Mouse (Mus musculus): Measurements from ENCODE around the gene Gpr33. TPM values are rescaled to one million over a fixed set of nuclear protein-coding genes. Genes with fewer than 3 reads are reported as not detected.

The Gpr33 gene
- polyA plus RNA-seq (2015; fragmentation: Nextera tagmentation; extraction: Ambion mirVana), result not detected in 2 replicates

DNA sequence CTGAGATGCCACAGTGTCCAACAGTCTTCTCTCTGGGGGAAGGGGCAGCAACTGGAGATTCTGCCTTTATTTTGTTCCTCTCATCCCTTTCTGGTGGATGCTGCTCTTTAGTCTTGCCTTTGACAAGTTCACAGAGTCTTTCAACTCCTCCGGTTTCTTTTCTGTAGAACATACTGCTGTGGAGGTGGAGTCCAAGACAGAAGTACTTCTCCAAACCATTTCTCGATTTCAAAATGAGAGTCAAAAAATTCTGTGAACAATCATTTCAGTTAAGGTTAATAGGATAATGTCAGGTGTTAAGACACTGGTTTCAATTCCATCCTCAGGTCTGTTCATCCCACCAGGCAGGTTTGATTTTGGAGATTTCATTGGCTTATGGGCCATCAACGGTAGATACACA is at the start of gene Gpr33:
TSS of gene Gpr33 (minus strand) at position 101 of the 400 bp plus-strand sequence.
- H3K36me3 ChIP-seq (replicated peaks), result no peaks in the 10 kb centered on the region
- H3K4me2 ChIP-seq, result no peak within 1 kb of the TSS
- no peak within 1 kb of the TSS for H3K9ac ChIP-seq
- H3K4me1 ChIP-seq (replicated peaks), result no peaks in the 10 kb centered on the region
- no peak for ATAC-seq (ENCODE audit: insufficient read depth)
- WGBS (ENCODE audit: insufficient replicate concordance), result 69% methylated on average over 3 of the region's 3 CpGs
- H3K4me3 ChIP-seq (replicated peaks), result no peak within 1 kb of the TSS
- no peaks in the 10 kb centered on the region for H3K27me3 ChIP-seq
- H3K9me3 ChIP-seq (replicated peaks), result no peaks in the 10 kb centered on the region
- no peak within 1 kb of the TSS for H3K27ac ChIP-seq (replicated peaks)

DNA sequence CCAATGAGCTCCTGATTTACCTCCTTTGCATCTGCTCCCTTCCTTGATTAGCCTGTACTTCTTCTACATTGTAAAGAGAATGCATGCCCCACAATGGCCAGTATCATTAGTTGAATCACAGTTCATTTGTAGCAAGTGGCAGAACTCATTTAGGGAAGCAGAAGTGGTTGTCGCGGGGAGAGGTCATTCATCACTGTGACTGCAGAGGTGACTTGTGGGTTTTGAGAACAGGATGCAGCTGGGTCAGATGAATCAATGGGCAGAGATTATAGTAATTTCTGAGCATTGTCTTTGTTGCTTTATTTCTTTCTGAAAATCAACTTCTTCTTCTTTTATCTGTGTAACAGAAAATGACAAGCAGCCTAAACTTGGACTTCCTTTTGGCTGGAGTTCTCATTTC is 21.5 kb upstream of the Gpr33 start:
- H3K36me3 ChIP-seq (replicated peaks), result no peaks in the 10 kb centered on the region
- H3K9me3 ChIP-seq (replicated peaks), result no peaks in the 10 kb centered on the region
- H3K27me3 ChIP-seq, result no peaks in the 10 kb centered on the region
- no peak overlapping the region for H3K4me3 ChIP-seq (replicated peaks)
- WGBS (ENCODE audit: insufficient replicate concordance), result 9% methylated on average over 2 of the region's 2 CpGs
- H3K4me1 ChIP-seq (replicated peaks), result no peaks in the 10 kb centered on the region
- no peak overlapping the region for H3K9ac ChIP-seq
- no peak overlapping the region for H3K27ac ChIP-seq (replicated peaks)
- ATAC-seq (ENCODE audit: insufficient read depth), result no peak
- H3K4me2 ChIP-seq, result no peak overlapping the region

DNA sequence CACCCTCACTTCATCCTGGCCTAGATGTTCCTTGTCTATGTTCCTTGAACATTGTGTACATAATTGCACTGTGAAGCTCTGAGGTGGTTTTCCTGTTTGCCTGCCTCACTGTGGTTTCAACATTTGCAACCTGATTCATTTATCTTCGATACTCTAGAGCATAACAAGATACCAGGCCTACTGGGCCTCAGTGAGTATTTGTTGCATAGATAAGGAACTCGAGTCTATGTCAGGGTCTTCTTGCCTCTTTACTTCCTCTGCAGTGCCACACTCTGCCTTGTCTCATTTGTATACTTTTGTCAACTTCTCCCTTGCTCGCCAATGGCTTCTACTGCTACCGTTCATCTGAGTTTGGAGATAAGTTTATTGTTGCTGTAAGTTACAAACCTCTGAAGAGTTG is 18.5 kb upstream of the Gpr33 start:
- WGBS (ENCODE audit: insufficient replicate concordance), result 11% methylated on average over 4 of the region's 4 CpGs
- H3K4me3 ChIP-seq (replicated peaks), result no peak overlapping the region
- no peak for ATAC-seq (ENCODE audit: insufficient read depth)

DNA sequence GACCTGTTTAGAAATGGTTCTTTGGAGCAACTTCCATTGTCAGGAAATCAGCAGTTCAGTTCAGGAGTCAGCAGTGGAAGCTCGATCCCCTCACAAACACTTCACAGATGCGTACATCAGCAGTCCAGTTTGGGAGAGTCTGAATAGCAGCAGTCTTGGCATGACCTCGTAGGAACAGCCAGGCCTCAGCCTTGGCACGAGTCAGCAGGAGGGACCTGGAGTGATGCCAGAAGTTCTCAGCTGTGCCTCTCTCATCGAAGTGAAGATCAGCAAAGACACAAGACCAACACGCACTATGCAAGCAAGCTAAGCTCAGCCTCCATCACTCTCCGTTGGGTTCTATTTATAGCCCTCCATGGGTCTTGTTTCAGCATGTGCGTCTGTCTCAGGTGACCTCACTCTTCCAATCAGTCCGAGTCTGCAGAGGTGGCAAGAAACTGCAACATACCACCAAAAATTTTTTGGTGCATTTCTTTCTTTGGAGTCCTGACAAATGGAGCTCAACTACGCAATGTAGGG is 15.0 kb upstream of the Gpr33 start:
- no peaks in the 10 kb centered on the region for H3K4me1 ChIP-seq (replicated peaks)
- WGBS (ENCODE audit: insufficient replicate concordance), result 65% methylated on average over 10 of the region's 10 CpGs
- H3K27ac ChIP-seq (replicated peaks), result no peak overlapping the region
- no peak overlapping the region for H3K4me2 ChIP-seq
- ATAC-seq (ENCODE audit: insufficient read depth), result no peak
- H3K4me3 ChIP-seq (replicated peaks), result no peak overlapping the region
- H3K27me3 ChIP-seq, result no peaks in the 10 kb centered on the region
- no peak overlapping the region for H3K9ac ChIP-seq
- H3K36me3 ChIP-seq (replicated peaks), result no peaks in the 10 kb centered on the region
- H3K9me3 ChIP-seq (replicated peaks), result no peaks in the 10 kb centered on the region

More for the DNA sequence above, 18.5 kb upstream of the Gpr33 start:
- no peaks in the 10 kb centered on the region for H3K27me3 ChIP-seq
- H3K9ac ChIP-seq, result no peak overlapping the region
- no peak overlapping the region for H3K4me2 ChIP-seq
- H3K36me3 ChIP-seq (replicated peaks), result no peaks in the 10 kb centered on the region
- no peaks in the 10 kb centered on the region for H3K4me1 ChIP-seq (replicated peaks)
- no peaks in the 10 kb centered on the region for H3K9me3 ChIP-seq (replicated peaks)
- no peak overlapping the region for H3K27ac ChIP-seq (replicated peaks)

DNA sequence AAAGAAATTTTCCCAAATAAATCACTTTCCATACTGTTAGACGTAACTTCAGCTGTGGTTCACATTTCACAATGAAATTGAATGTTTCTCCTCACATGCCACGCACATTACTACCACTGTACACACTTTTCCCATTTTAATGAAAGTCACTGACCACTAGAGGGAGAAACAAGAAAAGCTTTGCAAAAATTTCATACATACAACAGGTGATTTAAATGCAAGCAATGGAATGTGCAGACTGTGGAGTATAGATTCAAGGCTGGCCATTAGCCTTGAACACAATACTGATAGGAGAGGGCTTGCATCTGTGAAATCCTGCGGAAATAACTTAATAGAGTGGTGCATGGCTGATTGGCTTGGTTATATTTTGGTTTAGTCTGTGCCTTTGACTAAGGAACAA is 10.5 kb upstream of the Gpr33 start:
- no peaks in the 10 kb centered on the region for H3K9me3 ChIP-seq (replicated peaks)
- no peak overlapping the region for H3K27ac ChIP-seq (replicated peaks)
- 57% methylated on average over 3 of the region's 3 CpGs for WGBS (ENCODE audit: insufficient replicate concordance)
- no peak overlapping the region for H3K9ac ChIP-seq
- ATAC-seq (ENCODE audit: insufficient read depth), result no peak
- H3K4me1 ChIP-seq (replicated peaks), result no peaks in the 10 kb centered on the region
- H3K4me3 ChIP-seq (replicated peaks), result no peak overlapping the region
- H3K4me2 ChIP-seq, result no peak overlapping the region
- no peaks in the 10 kb centered on the region for H3K27me3 ChIP-seq
- H3K36me3 ChIP-seq (replicated peaks), result no peaks in the 10 kb centered on the region

DNA sequence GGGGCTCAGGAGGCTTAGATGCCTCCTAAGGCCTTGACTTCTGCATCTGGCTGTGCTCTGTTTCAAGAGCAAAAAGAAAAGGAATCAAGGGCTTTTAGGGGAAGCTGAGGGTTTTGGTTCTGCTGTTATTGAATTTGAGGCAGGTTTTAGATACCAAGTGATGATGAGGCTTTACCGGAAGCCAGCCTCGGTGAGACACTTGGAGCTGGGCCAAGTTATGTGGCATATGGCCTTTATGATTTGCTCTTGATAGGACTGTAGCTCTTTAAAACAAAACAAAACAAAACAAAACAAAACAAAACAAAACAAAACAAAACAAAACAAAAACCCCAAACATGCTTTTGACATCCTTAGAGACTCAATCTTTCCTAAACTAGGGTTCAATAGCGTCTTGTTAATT is 7.1 kb upstream of the Gpr33 start:
- Histone ChIP-seq H3K4me3 (replicated peaks) (no peak overlapping the region), H3K36me3 (replicated peaks) (no peaks in the 10 kb centered on the region), H3K4me2 (no peak overlapping the region), H3K9ac (no peak overlapping the region), H3K4me1 (replicated peaks) (no peaks in the 10 kb centered on the region), H3K9me3 (replicated peaks) (no peaks in the 10 kb centered on the region), H3K27me3 (no peaks in the 10 kb centered on the region), H3K27ac (replicated peaks) (no peak overlapping the region)
- WGBS (ENCODE audit: insufficient replicate concordance), result 81% methylated on average over 3 of the region's 3 CpGs
- ATAC-seq (ENCODE audit: insufficient read depth), result no peak

DNA sequence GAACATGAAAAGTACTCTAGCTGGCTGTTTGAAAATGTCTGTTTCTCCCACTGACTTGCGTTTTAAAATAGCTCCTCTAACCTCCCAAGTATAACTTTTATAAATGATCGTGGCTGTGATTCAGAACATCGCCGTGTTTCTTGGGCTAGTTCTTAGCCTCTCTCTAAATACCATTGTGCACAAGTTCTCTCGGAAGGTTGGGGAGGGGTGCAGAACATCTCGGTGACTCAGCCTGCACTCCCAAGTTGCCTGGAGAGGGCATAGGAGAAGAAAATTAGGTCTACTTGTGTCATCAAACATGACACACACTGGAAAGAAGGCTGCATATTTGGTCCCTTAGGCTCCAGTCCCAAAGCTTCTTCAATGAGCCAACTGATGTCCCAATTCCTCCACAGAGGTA is 4.4 kb upstream of the Gpr33 start:
- Histone ChIP-seq H3K4me3 (replicated peaks) (no peak overlapping the region), H3K36me3 (replicated peaks) (no peaks in the 10 kb centered on the region), H3K27ac (replicated peaks) (no peak overlapping the region), H3K9ac (no peak overlapping the region), H3K27me3 (no peaks in the 10 kb centered on the region), H3K4me1 (replicated peaks) (no peaks in the 10 kb centered on the region), H3K4me2 (no peak overlapping the region), H3K9me3 (replicated peaks) (no peaks in the 10 kb centered on the region)
- 65% methylated on average over 6 of the region's 6 CpGs for WGBS (ENCODE audit: insufficient replicate concordance)
- no peak for ATAC-seq (ENCODE audit: insufficient read depth)

DNA sequence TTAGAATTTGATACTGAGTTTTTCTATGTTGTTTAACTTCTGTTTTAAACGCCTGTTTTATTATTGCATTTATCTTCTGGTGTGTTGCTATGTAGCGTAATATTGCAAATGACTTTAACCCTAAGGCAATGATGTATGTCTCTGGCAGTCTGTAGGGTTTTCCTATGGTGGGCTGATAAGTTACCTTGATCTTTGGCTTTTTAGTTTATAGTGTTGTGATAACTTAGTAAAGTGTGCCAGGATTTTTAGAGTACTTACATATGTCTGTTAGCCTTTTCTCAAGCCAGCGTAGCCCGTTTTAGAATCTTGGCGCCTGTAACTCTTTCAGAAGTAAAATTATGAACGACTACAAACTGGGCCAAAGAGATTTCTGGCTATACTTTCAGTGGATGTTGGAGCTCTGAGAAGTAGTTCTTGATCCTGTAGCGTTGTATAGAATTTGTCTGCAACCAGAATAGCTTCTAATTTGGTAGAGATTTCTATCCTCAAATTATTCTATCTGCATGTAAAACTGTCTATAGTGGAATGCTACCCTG is 13.3 kb downstream of the Gpr33 start:
- Histone ChIP-seq H3K9ac (no peak overlapping the region), H3K9me3 (replicated peaks) (no peaks in the 10 kb centered on the region), H3K4me2 (no peak overlapping the region), H3K27me3 (no peaks in the 10 kb centered on the region), H3K4me3 (replicated peaks) (no peak overlapping the region), H3K36me3 (replicated peaks) (no peaks in the 10 kb centered on the region), H3K27ac (replicated peaks) (no peak overlapping the region), H3K4me1 (replicated peaks) (no peaks in the 10 kb centered on the region)
- 72% methylated on average over 7 of the region's 7 CpGs for WGBS (ENCODE audit: insufficient replicate concordance)
- no peak for ATAC-seq (ENCODE audit: insufficient read depth)

DNA sequence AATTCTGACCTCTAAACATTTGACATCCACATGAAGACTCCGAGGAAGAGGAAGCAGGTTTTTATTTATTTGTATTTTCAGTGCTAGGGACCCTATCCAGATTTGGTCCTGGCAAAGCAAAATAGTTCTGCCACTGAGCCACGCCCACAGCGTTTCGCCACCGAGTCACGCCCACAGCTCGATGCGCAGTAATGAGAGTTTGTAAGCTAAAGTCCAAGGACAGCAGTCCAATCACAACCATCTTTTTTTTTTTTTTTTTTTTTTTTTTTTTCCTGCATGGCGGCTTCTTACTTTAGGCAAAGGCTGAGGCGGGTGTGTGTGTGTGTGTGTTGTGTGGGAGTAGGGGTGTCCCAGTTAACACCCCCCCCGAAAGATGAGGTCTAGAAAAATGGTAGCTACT is 13.8 kb downstream of the Gpr33 start:
- Histone ChIP-seq H3K9me3 (replicated peaks) (no peaks in the 10 kb centered on the region), H3K9ac (no peak overlapping the region), H3K27me3 (no peaks in the 10 kb centered on the region), H3K36me3 (replicated peaks) (no peaks in the 10 kb centered on the region), H3K4me2 (no peak overlapping the region), H3K4me1 (replicated peaks) (no peaks in the 10 kb centered on the region), H3K4me3 (replicated peaks) (no peak overlapping the region), H3K27ac (replicated peaks) (no peak overlapping the region)
- 63% methylated on average over 11 of the region's 11 CpGs for WGBS (ENCODE audit: insufficient replicate concordance)
- no peak for ATAC-seq (ENCODE audit: insufficient read depth)

DNA sequence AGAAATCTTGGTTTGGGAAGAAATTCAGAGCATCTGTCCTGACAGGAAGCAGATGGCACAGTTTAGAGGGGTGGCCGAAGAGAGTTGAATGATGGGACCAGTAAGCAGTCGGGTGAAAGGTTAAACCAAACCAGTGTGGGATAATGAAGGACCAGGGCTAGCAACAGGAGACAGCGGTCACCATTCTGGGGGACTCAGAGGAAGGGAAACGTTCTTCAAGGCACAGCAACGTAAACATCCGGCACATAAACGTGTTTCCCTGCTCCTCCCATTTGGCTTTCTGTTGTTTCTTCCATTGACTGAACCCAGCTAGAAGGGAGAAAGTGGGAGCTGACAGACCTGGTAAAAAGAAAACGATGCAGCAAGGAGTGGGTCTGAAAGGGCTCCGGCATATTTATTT is 14.6 kb downstream of the Gpr33 start:
- H3K9me3 ChIP-seq (replicated peaks), result no peaks in the 10 kb centered on the region
- H3K9ac ChIP-seq, result no peak overlapping the region
- no peaks in the 10 kb centered on the region for H3K36me3 ChIP-seq (replicated peaks)
- no peak overlapping the region for H3K27ac ChIP-seq (replicated peaks)
- no peak overlapping the region for H3K4me2 ChIP-seq
- no peaks in the 10 kb centered on the region for H3K27me3 ChIP-seq
- ATAC-seq (ENCODE audit: insufficient read depth), result no peak
- no peaks in the 10 kb centered on the region for H3K4me1 ChIP-seq (replicated peaks)
- H3K4me3 ChIP-seq (replicated peaks), result no peak overlapping the region
- 30% methylated on average over 9 of the region's 9 CpGs for WGBS (ENCODE audit: insufficient replicate concordance)

DNA sequence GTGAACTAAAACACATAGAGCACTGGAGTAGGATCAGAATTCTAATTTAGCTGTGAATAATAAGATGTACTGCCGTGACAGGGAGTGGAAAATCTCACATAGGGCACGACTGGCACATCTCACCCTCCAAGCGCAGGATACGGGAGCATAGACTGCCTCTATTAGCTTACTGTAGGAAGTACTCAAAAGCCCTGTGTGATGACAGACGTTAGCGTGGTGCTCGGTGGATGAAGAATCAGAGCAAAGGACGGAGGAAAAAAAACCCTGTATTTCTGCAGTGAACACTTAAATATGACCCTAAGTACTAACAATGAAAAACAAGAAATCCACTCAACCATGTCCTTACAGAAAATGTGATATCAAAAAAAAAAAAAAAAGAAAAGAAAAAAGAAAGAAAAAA is 15.7 kb downstream of the Gpr33 start:
- WGBS (ENCODE audit: insufficient replicate concordance), result 68% methylated on average over 8 of the region's 8 CpGs
- no peaks in the 10 kb centered on the region for H3K27me3 ChIP-seq
- H3K4me3 ChIP-seq (replicated peaks), result no peak overlapping the region
- H3K27ac ChIP-seq (replicated peaks), result no peak overlapping the region
- no peak overlapping the region for H3K9ac ChIP-seq
- no peak overlapping the region for H3K4me2 ChIP-seq
- no peaks in the 10 kb centered on the region for H3K9me3 ChIP-seq (replicated peaks)
- no peaks in the 10 kb centered on the region for H3K36me3 ChIP-seq (replicated peaks)
- H3K4me1 ChIP-seq (replicated peaks), result no peaks in the 10 kb centered on the region
- no peak for ATAC-seq (ENCODE audit: insufficient read depth)

DNA sequence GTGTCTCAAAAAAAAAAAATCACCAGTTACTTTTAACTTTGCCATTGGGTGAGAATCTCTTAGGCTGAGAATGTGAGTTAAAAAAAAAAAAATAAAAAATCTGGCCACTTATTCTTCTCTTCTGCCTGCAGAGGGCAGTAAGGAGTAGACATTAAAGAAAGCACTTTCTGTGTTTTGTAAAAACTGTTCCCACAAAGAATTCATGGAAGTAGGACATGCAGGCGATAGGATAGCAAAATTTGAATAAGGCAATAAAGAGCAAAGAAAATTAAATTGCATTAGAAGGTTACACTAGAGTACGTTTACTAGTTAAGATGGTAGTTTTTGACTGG is 17.3 kb downstream of the Gpr33 start:
- H3K4me1 ChIP-seq (replicated peaks), result peaks cover 11% of the 10 kb centered on the region
- 48% methylated on average over 2 of the region's 2 CpGs for WGBS (ENCODE audit: insufficient replicate concordance)

More for the DNA sequence above, 17.3 kb downstream of the Gpr33 start:
- Histone ChIP-seq H3K9ac (no peak overlapping the region), H3K9me3 (replicated peaks) (no peaks in the 10 kb centered on the region), H3K4me2 (no peak overlapping the region), H3K27ac (replicated peaks) (no peak overlapping the region), H3K36me3 (replicated peaks) (no peaks in the 10 kb centered on the region), H3K4me3 (replicated peaks) (no peak overlapping the region), H3K27me3 (no peaks in the 10 kb centered on the region)
- no peak for ATAC-seq (ENCODE audit: insufficient read depth)
